Mouse (Mus musculus) liver, embryonic 14.5 days (tissue): ENCODE results near the gene Plcb1.

Experiments used
- CTCF ChIP-seq: IDR thresholded peaks from 2 replicates; pipeline ENCODE4 v1.5.1; 2016; ENCODE audit warnings: antibody characterized with exemption, low read depth, control low read depth
- EP300 ChIP-seq: IDR thresholded peaks from 2 replicates; pipeline ENCODE4 v1.6.1; 2016; ENCODE audit warnings: antibody characterized with exemption, low read depth

- TF ChIP-seq CTCF (no peak), EP300 (no peak)
These were observed 682.0 kb downstream of the Plcb1 start for GRCm38 (mm10) chr2:135467895-135468294.
